Mouse (Mus musculus): ENCODE results near the gene 5730409E04Rik. TPM values are rescaled to one million over a fixed set of nuclear protein-coding genes. Genes with fewer than 3 reads are reported as not detected.

The 5730409E04Rik gene
- total RNA-seq (2021): 10 to 100 TPM; 70.4 to 71.1 TPM
- long read RNA-seq, partial matches to known transcripts: 0 of 2 reads
- long read RNA-seq, other reads (novel, unspliced or antisense): 2 of 2 reads

DNA sequence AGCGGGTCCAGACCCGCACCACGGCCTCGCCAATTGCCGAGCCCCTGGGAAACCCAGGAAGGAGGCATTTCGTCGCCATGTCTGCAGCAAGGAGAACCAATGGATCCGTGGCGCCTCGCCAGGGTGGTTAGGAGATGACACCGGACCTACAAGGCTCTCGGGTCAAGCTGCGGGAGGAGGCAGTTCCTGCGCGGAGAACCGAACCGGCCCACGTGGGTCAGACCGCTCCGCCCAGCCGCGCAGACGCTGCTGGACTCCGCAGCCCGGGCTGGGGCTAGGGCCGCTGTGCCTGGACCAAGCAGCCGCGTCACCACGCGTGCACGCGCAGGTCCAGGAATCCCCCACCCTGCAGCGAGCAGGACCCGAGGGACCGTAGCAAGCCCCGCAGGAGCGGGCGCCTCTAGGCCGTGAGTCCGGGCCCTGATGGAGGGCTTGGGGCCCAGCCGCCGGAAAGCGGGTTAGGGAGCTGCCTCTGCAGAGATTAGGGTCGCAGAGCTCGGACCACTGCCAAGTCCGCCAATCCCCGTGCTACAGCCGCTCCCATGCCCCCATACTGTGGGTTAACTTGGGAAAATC is at the start of gene 5730409E04Rik:
Gene 5730409E04Rik (plus strand): TSS at position 213 of the 576 bp plus-strand sequence.
- peak; percentile 72 to 86 for DNase-seq (ENCODE audit: low spot score in 2 of 2)

DNA sequence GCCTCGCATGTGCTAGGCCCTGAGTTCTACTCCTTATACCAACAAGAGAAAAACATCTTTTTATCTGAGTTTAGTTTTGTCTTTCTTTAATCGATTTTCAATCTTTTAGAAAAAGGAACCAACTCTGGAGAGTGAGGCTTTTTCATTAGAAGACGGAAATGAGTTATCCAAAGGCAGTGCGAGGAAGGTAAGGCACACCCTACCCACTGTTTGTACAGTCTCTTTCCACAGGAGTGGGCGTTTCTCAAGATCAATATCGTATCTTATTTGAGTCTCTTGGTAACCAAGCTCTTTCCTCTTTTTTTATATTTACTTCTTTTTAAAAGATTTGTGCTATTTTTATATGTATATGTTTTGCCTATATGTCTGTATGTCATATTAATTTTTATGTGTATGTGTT is 45.8 kb upstream of the 5730409E04Rik start:
- no peak for DNase-seq (ENCODE audit: low spot score in 2 of 2)

DNA sequence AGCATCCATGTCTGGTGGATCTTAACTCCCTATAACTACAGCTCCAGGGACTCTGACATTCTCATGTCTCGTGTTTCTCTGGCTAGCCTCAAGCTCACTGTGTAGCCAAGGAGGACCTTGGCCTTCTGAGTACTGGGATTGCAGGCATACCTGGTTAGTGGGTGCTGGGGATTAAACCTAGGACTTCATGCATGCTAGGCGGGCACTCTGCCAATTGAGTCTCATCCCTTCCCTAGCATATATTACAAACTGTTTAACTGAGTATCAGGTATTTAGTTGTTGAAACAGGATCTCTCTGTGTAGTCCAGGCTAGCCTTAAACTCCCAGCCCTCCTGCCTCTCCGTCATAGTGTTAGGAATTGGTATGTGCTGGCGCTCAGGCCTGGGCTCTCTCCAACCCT is 42.4 kb upstream of the 5730409E04Rik start:
- DNase-seq (ENCODE audit: low spot score in 2 of 2): no peak

DNA sequence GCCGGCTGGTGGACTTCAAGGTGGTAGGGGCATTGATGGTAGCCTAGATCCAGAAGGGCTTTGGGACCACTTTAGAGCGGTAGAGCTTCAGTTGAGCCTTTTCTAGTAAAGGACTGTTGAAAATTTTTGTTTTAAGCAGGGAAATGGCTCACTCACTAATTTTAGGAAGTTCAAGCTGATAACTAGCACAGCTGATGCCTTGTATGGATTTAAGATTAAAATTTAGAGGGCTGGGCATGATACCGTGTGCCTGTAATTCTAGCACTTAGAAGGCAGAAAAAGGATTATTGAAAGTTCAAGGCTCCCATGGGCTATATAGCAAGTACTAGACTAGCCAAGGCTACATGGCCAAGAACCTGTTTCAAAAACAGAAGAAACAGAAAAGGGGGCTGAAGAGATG is 39.8 kb upstream of the 5730409E04Rik start:
- no peak for DNase-seq (ENCODE audit: low spot score in 2 of 2)

DNA sequence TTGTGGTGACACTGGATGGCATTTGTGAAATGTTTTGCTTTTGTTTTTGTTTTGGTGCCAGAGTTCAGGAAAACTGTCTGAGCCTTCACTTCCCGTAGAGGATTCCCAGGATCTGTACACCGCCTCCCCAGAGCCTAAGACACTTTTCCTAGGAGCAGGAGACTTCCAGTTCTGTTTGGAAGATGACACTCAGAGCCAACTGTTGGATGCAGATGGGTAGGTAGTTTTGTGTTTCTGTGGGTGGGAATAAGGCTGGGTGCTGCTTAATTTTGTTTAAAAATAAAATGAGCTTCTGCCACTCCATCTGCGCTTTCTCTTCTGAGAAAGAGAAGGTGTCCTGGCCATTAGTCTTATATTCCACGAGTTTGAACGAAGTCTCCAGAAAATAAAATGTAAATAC is 33.3 kb upstream of the 5730409E04Rik start:
- DNase-seq (ENCODE audit: low spot score in 2 of 2): peak; percentile 62 to 87

DNA sequence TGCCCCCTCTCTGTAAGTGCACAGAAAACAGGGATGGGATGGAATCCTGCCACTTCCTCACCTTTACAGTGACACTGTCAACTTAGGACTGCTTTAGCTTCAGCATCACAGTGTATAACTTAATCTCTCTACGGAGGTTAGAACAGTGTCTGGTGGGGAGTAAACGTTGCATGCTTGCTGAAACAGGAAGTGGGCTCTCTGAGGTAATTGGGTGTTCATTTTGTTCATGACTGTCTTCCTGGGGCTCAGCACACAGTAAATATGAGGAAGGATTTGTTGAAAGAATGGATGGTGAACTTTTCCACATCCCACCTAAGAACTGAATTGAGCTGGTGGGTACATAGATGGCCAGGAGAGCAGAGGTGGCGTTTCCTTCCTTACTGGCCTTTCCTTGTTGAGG is 31.7 kb upstream of the 5730409E04Rik start:
- DNase-seq (ENCODE audit: low spot score in 2 of 2): no peak

DNA sequence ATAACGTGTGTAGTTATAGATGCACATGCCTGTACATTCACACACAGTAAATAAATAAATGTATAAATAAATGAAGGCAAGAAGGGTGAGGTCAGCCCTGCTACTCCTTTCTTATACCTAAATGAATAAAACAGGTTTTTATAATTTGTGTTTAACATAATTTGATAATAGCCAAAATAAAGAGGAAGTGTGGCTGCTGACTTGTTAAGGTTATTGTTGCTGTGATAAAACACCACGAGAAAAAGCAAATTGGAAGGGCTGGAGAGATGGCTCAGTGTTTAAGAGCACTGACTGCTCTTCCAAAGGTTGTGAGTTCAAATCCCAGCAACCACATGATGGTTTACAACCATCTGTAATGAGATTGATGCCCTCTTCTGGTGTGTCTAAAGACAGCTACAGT is 30.5 kb upstream of the 5730409E04Rik start:
- DNase-seq (ENCODE audit: low spot score in 2 of 2): no peak

DNA sequence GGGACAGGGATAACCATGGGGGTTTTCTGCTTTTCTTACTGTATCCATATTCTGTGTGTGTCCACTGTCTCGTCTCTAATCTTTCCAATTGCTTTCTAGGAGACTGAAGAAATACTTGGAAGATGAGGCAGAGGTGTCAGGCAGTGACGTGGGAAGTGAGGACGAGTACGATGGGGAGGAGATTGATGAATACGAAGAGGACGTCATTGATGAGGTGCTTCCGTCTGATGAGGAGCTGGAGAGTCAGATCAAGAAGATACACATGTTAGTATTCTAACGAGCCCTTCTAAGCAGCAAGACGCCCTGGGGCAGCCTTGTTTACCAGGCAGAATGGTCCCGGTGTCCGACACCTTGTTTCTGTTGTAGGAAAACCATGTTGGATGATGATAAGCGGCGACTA is 23.9 kb upstream of the 5730409E04Rik start:
- DNase-seq (ENCODE audit: low spot score in 2 of 2): no peak

DNA sequence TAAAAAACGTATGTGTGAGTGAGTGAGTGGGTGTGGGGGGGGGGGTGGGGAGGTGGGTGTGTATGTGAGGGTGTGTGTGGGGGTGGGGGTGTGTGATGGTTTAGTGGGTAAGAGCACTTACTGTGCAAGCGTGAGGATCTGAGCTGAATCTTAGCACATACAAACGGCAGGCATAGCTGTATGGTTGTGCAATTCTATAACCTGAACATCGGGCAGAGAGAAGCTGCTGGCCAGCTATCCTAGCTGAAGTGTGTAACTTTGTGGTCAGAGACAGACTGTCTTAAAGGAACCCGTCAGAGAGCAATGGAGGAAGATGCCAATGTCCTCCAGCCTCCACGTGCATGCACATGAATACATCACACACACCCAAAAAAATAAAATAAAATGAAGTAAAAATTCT is 17.6 kb upstream of the 5730409E04Rik start:
- DNase-seq (ENCODE audit: low spot score in 2 of 2): no peak

DNA sequence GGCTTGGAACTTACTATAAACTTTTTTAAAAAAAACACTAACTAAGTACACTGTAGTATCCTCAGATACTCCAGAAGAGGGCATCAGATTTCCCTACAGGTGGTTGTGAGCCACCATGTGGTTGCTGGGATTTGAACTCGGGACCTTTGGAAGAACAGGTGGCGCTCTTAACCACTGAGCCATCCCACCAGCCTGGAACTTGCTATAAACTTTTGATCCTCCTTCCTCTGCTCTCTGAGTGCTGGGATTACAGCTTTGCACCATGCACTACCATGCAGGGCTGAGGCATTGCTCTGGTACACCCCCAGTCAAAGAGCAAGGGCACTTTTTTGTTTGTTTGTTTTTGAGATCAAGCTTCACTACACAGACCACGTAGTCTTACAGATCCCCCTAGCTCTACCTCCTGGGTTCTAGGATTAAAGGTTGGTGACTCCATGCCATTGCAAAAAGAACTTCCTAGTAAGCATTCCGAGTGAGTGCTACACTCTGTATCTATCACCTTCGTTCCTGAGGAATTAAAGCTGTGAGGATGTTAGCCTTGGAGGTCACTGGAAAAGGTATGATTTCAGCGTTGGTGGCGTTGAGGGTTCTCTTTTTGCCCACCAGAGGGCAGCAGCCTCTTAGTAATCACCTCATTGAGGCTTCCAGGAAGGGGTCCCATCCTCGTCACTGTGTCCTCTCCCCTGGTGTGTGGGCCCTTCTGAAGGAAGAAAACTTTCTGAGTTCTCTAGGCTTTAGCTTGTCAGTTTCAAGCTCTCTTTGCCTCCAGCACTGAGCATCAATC is 9.5 kb upstream of the 5730409E04Rik start:
- DNase-seq (ENCODE audit: low spot score in 2 of 2): peak in 1 of 2 experiments; percentile 73

DNA sequence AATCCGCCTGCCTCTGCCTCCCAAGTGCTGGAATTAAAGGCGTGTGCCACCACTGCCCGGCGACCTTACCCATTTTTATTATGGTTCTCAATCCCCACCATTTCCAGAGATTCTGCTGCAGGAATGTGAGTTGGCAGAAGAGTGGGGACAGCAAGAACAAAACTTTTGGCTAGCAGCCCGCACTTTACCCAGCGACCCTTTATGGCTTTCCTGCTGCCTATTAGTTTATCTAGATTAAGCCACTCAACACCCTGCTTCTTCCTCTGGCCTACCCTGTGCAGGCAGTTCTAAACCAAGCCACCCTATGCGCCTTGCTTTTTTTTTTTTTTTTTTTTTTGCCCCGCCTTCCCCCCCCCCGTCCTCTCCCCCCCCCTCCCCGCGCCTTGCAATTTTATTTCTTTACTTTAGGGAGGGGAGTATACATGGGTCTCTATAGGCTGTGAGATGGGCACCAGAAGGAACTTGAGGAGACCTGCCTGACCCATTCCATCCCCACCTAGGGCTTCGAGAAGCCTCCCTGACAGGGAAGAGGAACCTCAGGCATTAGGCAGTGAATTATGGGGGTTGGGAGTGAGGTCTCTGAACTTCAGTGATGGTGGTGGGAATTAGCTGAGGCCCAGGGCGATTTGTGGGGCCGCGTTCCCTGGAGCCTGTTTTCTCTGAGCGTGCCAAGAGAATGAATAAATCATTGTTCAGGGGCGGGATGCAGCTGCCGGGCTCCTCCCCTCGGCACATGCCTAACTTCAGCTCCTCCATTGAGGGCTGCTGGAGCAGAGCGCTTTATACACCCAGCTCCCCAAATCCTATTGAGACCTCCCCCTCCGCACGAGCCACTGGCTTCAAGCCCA is 7.8 kb upstream of the 5730409E04Rik start:
- peak; percentile 37 to 51 for DNase-seq (ENCODE audit: low spot score in 2 of 2)

DNA sequence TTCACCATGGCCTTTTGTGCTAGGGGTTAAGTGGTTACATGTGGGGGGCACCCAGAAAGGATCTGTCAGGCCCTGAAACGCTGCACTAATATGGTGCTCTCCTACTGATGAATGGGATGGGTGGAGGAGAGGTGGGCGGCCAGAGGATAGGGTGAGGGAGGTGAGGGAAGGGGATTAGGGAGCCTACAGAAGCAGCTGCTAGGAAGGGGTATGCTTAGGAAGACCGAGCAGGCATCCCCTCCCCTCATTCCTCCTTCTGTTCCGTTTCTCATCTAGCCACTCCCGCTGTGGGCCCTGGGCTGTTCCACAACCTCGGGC is 7.2 kb upstream of the 5730409E04Rik start:
- no peak for DNase-seq (ENCODE audit: low spot score in 2 of 2)

DNA sequence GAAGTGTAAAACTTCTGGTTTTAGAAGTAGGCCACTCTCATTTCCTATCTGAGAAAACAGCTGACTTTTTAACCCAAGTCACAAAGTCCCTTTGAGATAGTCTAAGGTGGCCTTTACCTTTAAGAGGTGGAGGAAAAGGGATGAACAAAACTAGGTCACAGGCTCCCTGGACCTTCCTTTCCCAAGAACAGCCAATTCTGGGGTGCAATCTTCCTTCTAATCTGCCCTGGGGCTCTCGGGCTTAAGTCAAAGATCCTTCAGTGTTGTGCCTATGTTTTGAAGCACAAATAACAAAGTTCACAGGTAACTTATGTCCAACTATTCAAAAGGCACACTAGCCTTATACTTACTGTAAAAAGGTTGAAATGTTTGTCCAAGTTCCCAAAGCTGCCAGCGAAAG is 5.5 kb upstream of the 5730409E04Rik start:
- DNase-seq (ENCODE audit: low spot score in 2 of 2): no peak

DNA sequence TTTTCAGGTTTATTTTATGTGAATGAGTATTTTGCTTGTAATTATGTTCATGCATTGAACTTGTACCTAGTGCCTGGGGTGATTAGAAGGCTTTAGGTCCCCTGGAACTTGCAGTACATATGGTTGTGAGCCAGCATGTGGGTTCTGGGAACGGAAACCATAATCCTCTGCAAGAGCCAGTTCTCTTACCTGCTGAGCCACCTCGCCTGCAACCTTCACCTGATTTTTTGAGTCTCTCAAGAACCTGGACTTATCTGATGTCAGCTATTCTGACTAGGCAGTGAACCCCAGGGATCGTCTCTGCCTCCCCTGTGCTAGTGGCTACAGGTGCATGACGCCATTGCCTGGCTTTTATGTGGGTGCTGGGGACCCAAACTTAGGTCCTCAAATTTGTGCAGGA is 3.9 kb upstream of the 5730409E04Rik start:
- DNase-seq (ENCODE audit: low spot score in 2 of 2): no peak

DNA sequence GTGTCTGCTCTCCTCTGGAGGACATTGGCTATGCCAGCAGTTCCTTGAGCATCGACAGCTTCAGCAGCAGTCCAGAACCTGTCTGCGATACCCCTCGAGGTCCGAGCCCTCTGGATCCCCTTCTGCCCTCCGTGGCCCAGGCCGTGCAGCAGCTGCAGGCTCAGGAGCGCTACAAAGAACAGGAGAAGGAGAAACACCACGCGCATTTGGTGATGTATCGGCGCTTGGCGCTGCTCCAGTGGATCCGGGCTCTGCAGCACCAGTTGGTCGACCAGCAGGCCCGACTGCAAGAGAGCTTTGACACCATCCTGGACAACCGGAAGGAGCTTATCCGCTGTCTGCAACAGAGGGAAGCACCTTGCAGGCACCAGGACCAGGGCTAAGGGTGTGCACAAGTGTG is 2.4 kb downstream of the 5730409E04Rik start:
- DNase-seq (ENCODE audit: low spot score in 2 of 2): peak; percentile 27 to 58

DNA sequence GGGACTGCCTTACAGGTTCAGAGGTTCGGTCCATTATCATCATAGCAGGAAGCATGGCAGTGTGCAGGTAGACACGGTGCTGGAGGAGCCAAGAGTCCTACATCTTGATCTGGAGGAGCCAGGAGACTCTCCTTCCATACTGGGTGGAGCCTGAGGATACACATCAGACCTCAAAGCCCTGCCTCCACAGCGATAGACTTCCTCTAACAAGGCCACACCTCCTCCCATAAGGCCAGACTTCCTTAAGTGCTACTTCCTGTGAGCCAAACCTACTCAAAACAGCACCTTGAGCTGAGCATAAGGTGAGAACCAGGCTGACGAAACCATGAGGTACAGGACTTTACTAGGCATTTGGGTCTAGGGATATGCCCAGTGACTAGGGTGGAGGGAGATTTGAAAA is 6.7 kb downstream of the 5730409E04Rik start:
- DNase-seq (ENCODE audit: low spot score in 2 of 2): no peak

DNA sequence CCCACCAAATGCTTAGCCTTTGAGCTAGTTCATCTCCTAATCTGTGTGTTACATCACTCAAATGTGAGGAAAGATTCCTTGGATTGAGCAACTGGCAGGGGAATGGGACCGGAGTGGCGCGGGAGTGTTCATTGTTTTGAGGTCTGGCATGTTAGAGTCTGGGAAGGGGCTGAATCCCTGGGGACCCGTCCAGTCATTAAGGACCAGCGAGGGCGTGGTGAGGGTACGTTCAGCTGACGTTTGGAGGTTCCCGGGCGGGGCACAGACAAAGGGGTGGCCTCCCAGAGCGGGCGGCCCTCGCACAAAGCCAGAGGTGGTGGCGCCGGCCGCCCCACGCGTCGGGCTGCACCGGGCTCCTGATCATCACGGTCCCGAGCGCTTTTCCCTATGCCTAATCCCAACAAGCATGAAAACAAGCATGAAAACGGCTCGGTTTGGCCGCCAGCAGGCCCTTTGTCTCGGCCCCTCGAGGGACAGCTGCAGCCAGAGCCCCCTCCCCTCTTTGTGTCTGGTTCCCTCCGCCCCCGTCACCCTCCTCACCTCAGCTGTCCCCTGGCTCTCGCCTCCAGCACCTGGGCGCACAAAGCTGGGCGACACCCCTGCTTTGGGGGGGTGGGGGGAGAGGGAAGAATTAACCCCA is 10.2 kb downstream of the 5730409E04Rik start:
- DNase-seq (ENCODE audit: low spot score in 2 of 2): no peak

DNA sequence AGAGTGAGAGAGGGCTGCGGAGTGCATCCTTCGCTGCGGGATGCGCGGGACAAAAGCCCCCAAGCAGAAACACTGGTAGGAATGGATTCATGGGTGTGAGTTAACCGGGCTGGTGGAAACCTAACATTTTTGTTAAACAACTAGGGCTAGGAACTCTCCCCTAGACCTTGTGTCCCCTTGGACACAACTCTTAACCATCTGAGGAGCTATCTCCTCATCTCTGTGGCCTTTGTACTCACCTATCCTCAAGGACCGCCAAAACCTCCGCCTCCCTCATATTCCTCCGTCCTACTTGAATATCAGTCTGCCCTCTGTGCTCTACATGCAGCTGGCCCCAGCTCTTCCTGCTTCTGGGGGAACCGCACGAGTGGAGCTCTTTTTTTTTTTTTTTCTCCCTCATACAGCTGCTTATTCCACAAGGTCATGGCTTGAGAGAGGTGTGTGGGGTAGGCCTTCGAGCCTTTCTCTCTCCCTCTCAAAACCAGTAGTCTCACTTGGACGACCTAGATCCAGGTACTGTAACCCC is 10.8 kb downstream of the 5730409E04Rik start:
- no peak for DNase-seq (ENCODE audit: low spot score in 2 of 2)

DNA sequence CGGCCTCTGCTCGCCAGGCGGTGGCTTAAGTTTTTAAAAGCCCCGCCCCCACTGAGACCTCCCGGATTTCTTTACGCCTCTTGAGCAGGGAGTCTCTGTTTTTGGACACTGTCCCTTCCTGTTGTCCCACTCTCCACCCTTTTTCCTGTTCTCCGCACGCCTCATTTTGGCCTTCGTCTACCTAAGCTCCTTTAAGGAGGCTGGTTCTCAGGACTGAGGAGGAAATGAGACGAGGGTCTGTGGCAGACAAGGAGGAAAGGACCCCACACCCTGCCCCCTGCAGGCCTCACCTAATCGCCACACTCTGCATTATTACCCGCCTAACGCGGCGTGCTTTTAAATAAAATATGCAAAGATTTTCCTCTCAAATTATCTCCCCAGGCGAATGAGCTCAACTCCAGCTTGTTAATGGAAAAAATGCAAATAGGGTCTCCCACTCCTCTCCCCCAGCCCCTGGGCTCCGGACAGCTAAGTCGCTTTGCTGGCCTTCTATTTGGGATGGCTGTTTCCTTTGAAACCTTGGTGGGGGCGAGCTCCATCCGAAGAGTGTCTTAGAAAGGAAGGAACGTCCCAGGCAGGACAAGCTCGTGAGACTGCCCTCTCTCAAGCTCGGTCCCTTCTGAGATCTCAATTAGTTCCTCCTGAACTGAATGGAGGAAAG is 17.5 kb downstream of the 5730409E04Rik start:
- DNase-seq (ENCODE audit: low spot score in 2 of 2): no peak

DNA sequence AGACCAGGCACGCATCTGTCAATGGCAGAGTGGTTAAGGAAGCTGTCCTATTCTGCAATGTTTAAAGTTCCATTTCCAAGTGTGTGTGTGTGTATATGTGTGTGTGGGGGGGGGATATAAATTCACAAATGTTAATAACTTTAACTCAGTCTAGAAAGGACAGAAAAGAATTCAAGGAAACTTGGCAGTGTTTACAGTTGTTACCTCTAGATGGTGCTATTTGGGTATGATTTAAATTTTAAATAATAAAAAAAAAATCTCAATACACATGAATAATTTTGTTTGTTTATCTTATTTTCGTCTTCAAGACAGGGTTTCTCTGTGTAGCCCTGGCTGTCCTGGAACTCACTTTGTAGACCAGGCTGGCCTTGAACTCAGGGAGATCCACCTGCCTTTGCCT is 22.3 kb downstream of the 5730409E04Rik start:
- DNase-seq (ENCODE audit: low spot score in 2 of 2): no peak

DNA sequence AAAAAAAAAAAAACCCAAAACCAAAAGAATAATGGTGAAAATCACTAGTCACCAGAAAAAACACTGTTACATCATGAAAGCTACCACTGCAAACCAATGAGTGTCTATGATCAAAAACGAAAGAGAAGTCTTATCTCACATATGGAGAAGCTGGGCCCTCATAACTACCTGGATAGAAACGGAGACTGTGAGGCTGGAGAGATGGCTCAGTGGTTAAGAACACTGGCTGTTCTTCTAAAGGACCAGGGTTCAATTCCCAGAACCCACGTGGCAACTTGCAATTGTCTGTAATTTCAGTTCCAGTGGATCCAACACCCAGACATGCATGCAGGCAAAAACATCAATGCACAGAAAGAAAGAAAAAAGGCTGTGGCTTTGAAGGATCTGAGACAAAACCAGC is 23.1 kb downstream of the 5730409E04Rik start:
- DNase-seq (ENCODE audit: low spot score in 2 of 2): no peak

All from layer of hippocampus, adult 18-20 months (tissue).